Mouse (Mus musculus): ENCODE data around the gene Rabgef1.

Gene Rabgef1

DNA sequence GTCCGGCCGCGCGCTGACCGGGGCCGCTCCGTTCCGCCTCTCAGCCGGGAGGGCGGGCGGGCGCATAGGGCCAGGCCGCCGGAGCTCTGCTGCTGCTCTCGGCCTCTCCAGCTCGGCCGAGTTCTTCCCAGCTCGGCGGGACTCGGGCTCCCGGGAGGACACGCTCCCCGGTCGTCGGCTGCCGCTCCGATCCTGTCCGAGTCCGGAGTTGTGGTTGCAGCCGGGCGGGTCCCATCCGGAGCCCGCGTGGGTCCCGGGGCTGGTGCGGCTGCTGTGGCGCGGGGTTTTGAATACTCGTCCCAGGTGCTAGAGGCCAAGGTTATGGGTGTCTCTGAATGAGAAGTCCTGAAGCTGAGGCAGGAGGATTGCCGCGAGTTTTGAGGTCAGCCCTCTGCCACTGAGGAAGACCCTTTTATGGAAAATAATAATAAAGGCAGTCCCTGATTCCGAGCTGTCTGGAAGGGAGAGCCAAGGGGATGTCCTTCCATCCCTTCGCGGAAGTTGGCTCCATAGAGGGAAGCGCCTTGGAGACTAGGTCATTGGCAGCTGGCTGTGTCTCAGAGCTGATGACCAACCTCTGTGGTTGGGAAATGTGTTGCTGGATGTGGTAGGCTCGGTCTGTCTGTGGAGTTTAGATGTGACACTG, 481 bp downstream of the Rabgef1 start:
- DNase-seq (ENCODE audit: low spot score in 2 of 2) = peak; percentile 25 to 53

DNA sequence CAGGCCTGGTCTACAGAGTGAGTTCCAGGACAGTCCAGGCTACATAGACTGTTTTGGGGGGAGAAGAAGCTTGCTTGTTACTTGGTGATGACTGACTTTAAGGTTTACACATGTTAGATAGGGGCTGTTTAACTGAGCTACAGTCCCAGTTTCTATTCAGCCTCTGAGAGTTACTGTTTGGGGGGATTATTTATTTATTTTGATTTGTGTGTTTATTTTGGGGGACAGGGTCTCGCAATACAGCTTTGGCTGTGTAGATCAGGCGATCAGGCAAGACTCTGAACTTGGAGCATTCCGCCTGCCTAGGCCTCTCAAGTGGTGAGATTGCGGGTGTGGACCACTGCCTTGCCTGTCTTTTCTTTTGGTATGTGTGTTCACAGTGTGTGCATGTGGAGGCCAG, 1.4 kb downstream of the Rabgef1 start:
- no peak for DNase-seq (ENCODE audit: low spot score in 2 of 2)

DNA sequence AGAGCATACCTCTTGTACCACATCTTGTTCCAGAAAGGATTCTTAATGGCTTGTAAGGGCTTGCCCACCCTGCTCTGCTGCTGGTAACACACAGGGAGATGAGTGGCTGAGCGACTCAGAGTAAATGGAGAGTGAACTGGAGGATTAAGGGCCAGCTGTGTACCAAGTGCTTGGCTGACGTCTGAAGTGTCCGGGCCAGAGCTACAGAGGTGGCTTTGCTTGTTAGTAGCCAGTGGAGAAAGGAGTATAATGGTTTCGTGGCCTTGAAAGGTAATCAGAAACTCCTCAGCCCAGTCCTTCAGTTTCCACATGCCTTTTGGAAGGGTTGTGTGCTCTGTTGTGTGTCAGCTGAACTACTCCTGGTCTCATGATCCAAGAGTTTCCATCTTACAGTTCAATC, 6.3 kb downstream of the Rabgef1 start:
- no peak for DNase-seq (ENCODE audit: low spot score in 2 of 2)

DNA sequence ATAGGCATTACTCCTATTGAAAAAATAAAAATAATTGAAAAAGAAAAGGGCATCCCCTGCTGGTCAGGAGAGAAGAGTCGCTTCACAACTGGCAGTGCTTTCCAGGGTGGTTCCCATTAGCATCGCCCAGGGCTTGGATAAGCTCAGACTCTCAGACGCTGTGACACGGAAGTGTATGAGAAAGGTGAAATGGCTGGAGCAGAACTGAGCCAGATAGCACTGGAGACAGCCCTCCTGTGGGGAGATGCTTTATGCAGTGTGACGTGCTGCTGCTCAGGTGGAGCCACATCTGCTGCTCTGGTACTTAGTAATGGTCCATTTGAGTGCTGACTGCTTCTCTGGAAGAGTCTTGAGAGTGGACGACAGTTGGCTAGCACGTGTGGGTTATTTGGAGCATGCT, 8.8 kb downstream of the Rabgef1 start:
- DNase-seq (ENCODE audit: low spot score in 2 of 2) = no peak

DNA sequence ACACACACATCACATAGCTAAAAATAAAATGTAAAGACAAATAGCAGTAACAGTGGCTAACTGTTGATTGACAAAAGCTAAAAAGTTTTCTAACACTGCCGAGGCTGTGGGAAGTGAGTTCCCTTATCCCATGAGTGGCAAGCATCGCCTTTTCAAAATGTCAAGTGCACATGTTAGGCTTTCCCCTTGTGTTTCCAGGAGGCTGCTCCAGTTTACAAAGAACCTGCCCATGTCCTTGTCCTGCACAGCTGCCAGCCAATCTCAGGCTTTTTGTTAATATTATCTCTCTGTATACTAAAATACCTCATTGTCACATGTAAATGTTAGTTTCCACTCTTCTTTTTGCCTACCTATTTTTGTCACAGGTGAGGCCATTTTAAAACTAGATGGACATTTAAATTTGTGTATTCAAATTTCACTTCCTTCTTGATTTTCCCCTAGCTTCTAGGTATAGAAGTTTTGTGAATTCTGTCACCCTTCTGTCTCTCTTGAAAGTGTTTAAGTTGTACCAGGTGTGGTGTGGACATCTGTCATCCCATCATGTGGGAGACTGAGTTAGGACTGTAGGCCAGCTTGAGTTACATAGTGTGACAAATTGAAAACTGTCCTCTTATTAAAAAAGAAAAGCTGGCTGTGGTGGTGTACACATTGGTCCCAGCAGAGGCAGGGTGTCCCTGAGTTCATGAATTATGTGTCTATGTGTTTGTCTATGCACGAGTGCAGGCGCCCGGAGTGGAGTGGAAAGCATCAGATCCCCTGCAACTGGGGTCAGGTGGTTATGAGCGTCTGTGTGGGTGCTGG, 10.3 kb downstream of the Rabgef1 start:
- no peak for DNase-seq (ENCODE audit: low spot score in 2 of 2)

DNA sequence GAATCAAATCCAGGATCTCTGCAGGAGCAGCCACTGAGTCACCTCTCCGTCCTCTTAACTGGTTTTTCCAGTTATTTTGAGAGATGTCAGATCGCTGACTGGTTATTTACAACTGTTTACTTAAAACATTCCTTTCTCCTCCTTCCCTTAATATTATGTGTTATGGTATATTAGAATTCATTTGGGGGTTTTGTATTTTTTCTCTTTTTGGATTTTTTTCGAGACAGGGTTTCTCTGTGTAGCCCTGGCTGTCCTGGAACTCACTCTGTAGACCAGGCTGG, 10.9 kb downstream of the Rabgef1 start:
- no peak for DNase-seq (ENCODE audit: low spot score in 2 of 2)

DNA sequence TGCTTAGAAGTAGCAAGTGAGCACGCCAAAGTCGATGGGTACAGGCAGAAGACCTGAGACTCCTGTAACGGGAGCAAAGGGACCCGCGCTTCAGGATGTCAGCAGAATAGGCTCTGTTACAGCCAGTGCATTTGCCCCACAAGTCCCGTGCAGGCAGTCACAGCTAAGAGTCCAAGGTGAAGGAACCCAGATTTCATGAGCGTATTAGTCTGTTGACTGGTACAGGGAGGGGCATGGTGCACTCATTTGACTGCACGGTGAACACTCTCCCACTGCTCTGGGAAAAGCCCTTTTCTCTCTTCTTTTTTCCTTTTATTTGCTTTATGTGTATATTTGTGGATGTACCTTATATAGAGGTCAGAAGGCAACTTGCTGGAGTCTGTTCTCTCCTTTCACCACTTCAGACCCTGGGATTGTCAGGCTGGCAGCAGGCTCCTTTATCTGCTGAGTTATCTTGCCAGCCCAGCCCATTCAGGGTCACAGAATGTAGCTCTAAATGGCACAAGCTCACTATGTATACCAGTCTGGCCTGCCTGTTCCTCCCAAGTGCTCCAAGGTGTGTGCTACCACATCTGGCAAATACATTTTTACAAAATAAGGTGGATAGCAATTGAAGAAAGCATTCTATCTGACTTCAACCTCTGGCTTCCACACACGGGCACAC, 12.7 kb downstream of the Rabgef1 start:
- DNase-seq (ENCODE audit: low spot score in 2 of 2) = no peak

DNA sequence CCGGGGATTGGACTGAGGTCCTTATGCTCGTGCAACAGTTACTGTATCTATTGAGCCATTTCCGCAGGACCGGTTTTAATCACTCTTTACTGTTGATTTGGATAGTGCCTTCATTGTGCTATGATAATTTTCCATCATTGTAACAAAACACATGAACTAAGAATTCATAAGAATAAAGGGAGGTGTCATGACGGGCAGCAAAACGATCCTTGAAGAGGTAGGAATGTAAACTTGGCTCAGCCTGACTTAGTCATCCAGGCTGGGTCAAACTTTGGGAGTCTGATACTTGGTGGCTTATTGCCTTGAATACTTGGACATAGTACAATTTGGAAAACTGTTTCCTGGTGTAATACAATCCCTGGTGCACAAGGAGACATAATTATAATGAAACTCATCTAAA, 13.7 kb downstream of the Rabgef1 start:
- DNase-seq (ENCODE audit: low spot score in 2 of 2) = no peak

DNA sequence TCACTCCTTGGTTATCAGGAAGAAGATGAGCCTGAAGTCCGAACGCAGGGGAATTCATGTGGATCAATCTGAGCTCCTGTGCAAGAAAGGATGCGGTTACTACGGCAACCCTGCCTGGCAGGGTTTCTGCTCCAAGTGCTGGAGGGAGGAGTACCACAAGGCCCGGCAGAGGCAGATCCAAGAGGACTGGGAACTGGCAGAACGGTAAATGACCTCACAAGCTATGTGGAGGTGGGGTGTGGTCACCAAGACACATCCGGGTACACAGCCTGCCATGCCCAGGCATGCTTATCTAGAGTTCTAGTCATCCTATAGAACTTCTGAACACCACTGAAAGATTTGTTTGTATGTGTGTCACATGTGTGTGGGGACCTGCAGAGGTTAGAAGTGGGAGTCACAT, 15.8 kb downstream of the Rabgef1 start:
- no peak for DNase-seq (ENCODE audit: low spot score in 2 of 2)

DNA sequence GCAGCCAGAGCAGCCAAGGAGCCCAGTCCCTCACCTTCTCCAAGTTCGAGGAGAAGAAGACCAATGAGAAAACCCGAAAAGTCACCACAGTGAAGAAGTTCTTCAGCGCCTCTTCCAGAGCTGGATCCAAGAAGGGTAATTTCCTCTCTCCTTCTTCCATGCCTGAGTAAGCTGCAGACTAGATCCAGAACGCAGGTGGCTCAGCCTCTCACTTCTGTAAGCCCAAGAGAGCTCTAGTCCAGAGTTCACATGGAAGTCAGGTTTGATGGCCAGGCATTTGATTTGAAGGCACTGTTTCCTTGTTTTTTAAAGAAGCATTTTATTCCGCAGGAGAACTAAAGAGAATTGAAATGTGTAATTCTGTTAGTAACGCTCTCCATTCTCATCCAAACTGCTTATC, 19.3 kb downstream of the Rabgef1 start:
- no peak for DNase-seq (ENCODE audit: low spot score in 2 of 2)

DNA sequence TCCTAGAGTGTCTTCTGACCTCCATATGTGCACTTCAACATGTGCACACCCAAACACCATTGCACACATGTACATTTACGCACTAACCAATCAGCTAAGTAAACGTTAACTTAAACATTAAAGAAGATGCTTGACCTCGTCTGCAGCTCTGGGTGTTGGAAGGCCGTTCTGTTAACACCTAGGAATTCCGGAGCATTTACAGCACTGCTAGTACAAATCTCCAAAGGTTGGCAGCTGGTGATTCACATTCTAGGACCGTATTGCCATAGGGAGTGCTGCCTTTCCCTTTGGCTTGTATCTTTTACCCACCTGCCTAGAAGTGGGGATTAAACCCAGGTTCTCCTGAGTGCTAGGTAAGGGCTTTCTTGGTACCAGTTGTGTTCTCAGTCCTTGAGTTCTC, 20.3 kb downstream of the Rabgef1 start:
- DNase-seq (ENCODE audit: low spot score in 2 of 2) = no peak

DNA sequence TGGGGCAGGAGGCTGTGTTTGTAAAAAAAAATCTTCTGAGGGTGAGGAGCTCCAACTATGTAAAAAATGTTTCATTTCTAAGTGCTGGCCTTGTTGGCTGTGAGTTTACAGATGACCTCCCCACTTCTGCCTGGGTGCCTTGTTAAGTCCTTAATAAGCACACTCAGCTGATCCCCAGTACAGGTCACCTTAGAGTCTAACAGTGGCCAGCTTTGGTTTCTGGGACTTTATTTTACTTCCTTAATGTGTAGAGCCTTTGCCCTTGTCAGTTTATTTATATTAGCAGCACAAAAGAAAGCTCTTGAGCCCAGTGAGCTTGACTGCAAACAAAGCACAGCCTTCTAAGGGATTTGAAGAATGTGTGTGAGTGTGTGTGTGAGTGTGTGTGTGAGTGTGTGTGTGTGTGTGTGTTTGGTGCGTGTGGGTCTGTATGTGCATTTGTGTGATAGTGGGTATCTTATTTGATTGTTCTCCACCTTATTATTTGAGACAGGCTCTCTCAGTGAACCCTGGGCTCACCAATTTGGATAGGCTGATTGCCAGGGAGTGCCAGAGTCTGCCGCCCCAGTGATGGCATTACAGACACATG, 20.9 kb downstream of the Rabgef1 start:
- no peak for DNase-seq (ENCODE audit: low spot score in 2 of 2)

DNA sequence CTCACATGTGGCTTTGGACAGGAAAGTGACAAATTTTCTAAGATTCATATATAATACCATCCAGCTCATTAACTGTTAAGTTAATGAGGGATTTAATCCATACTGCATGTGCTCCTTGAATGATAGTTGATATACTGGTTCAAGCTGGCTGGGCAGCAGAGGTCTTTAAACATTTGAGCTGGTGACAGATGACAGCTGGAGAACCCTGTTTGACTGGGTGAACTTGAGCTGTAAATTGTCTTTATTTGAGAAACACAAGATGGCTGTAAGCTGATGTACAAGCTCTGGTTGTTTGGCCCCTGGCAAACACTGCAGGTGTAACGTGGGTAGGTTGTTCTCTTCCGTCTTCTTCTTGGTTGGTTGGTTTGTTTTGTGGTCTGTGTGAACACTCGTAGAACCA, 22.2 kb downstream of the Rabgef1 start:
- no peak for DNase-seq (ENCODE audit: low spot score in 2 of 2)

DNA sequence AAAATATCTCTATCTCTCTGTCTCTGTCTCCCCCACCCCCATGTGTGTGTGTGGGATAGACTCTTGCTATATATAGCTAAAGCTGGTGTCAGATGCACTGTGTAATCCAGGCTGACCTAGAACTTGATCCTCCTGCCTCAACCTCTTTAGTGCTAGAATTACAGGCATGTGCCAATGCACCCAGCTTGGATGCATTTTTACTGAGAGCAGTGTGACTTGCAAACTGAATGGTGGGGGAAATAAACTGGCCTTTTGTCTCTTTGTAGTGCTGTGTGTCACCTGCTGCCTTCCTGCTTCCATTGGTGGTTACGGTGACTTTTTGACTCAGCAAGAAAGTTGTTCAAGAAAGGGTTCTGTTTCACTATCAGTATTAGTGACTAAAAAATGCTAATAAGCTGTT, 24.7 kb downstream of the Rabgef1 start:
- no peak for DNase-seq (ENCODE audit: low spot score in 2 of 2)

DNA sequence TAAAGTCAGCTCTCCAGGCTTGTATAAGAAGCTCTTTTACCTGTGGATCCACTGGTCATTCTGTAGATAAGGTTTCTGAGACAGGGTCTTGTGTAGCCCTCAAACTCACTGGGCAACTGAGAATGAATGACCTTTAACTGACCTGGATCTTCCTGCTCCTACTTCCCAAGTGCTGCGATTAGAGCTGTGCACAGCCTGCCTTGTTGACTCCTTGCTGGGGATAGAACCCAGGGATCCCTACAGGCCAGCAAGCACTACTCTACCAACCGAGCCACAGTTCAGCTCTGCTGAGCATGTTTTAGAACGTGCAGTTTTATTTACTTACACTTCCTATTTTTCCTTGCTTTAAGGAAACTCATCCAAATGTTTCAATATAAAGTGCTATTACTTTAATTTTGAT, 25.9 kb downstream of the Rabgef1 start:
- DNase-seq (ENCODE audit: low spot score in 2 of 2) = no peak

DNA sequence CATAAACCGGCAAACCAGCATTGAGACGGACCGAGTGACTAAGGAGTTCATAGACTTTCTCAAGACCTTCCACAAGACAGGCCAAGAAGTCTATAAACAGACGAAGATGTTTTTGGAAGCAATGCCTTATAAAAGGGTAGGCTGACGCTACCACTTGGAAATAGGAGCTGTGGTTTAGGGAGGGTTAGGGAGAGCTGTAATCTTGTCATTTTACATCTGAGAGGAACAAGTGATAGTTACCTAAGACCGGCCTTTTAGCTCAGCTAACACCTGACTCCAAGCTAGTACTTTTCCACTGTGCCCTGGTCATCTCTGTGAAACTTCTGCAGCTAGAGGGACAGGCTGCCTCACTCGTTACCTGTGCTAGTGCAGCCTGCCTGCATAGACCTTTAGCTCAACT, 26.4 kb downstream of the Rabgef1 start:
- DNase-seq (ENCODE audit: low spot score in 2 of 2) = no peak

DNA sequence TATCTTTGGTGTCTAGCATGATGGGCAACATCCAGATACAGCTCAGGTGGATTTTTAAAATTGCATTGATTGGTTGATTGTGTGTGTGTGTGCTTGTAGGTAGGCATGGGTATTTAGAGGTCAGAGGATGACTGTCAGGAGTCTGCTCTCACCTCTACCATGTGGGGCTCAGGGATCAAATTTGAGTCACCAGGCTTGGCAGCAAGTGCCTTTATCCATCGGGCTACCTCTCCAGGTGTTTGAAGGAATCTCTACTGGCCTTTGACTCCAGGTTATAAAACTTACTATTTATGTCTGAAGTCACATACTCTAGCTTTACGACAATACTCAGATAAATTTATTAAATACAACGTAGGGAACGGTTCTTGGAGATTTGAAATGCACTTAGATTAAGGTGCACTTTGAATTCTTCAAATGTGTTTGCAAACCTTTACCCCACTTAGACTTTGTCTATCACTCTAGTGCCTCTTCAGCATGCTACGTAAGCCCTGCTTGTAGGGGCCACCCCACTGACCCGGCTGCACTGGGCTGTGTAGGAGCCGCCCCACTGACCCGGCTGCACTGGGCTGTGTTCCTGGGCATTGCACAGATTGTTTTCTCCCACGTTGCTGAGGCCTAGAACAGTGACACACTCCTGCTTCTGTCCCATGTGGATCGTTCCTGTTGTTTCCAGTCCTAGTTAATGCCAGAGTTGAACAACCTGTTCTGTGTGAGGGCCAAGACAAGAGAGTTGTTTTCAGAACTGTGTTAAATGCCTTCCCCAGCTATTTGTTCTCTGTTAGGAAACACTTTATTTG, 28.8 kb downstream of the Rabgef1 start:
- no peak for DNase-seq (ENCODE audit: low spot score in 2 of 2)

DNA sequence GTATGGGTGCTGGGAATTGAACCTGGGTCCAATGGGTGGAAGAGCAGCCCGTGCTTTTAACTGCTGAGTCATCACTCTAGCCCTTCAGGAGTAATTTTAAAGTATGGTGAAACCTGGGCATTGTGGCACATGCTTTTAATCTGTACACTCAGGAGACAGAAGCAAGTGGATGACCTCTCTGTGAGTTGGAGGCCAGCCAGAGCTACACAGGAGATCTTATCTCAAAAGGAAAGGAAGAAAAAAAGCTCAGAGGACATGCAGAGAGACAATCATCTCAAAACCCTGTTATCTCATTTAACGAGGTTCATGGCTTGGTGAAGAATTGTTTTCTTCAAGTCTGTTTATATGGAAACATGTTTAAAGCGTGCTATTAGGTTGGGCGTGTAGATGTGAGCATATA, 32.4 kb downstream of the Rabgef1 start:
- DNase-seq (ENCODE audit: low spot score in 2 of 2) = no peak

DNA sequence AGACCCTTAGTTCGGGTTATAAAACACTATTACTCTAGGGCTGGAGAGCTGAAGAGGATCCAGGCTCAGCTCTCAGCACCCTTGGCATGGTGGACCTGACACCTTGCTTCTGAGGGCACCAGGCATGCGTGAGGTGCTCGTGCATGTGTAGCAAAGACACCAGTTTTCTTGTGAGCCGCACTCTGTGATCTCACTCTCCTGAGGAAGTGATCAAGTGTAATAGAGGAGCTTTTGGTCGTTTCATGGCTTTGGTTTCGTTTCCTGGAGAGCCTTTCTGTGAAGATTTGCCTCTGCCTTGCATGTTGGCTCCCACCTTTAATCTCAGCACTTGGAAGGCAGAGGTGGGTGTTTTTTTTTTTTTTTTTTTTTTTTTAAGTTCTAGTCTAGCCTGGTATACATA, 33.0 kb downstream of the Rabgef1 start:
- DNase-seq (ENCODE audit: low spot score in 2 of 2) = no peak

DNA sequence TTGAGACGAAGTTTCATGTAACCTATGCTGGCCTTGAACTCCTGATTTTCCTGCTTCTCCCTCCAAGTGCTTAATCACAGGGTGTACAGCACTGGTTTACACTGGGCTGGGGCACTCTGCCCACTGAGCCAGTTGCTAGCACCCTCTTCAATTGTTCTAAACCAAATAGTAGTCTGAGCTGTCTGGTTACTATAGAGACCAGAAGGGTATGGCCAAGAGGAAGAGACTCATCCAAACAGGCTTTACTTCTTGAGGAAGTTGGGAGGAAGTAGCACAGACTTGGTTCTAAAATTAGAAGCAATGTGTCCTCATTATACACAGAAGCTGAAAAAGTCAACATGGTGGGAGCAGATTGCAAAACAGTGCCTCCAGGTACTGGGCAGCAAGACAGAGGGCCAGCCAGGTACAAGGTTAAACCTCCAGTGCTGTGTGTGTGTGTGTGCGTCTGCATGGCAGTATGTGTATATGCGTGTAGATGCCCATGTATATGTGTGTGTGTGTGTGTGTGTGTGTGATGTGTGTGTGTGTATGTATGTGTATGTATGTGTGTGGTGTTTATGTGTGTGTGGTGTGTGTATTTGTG, 33.9 kb downstream of the Rabgef1 start:
- DNase-seq (ENCODE audit: low spot score in 2 of 2) = no peak

DNA sequence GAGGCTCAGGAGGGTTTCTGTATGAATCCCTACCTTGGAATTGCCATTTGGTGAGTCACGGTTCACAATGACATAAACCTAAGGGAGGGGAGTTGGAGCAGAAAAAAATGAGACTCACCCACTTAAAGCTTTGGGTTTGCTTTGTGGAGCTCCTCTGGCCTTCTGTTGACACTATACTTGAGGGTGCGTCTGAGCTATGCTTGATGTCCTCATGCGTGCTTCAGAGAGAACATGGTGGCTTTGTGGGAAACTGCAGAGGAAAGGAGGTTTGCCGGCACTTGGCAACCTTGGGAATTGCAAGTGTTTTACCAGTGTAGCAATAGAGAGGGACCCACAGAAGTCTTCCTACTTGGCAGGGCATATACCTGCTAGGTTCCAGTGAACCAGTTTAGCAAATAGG, 35.7 kb downstream of the Rabgef1 start:
- no peak for DNase-seq (ENCODE audit: low spot score in 2 of 2)

DNA sequence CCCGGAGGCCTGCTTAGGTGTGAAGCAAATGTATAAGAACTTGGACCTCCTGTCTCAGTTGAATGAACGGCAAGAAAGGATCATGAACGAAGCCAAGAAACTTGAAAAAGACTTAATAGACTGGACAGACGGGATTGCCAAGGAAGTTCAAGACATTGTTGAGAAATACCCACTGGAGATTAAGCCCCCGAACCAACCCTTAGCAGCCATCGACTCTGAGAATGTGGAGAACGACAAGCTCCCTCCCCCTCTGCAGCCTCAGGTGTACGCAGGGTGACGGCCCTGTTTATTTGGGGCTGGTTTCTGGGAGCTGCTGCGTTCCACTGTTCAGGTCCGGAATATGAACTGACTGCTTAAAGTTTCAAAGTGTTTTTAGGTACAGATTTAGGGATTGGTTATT, 41.4 kb downstream of the Rabgef1 start:
- DNase-seq (ENCODE audit: low spot score in 2 of 2) = no peak

All from spleen, postnatal 14 days (tissue).